Mouse (Mus musculus): Measurements from ENCODE around the gene Qpctl.

GRCm38 (mm10) chr7:19148180-19148874 is 764 bp downstream of the Qpctl start:
- TF ChIP-seq CTCF (conservative IDR thresholded peaks at IDR 0.05; ENCODE audit: low read length) (no peak), POU5F1 (IDR thresholded peaks at IDR 0.05; ENCODE audit: borderline replicate concordance, low read length) (no peak)
